Mouse (Mus musculus): Measurements from ENCODE around the gene Pld1. TPM values are rescaled to one million over a fixed set of nuclear protein-coding genes. Genes with fewer than 3 reads are reported as not detected.
A peak's percentile ranks its signal among the peaks of the same experiment; 100 is the strongest.

Pld1 gene
- polyA plus RNA-seq, 1 experiment, result 0.20 TPM

DNA sequence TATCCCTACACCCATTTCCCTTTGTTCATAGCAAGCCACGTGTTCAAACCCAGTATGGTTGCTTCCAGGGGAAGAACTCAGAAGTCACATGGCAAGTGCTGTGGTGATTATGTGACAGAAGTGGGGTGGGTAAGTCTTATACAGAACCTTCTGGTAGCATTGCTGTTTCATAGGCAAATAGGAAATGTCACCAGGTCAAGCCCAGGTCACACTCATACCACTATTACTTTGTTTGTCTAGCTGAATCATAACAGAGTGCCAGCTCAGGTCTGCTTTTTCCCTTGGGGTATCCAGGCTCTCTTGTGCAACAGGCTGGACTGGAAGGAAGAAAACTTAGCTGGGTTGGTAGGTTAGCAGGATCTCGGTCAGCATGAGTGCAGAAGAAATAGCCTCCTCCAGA lies 219.5 kb downstream of the Pld1 start:
- Histone ChIP-seq H3K4me1 (peaks cover 7% of the 10 kb centered on the region), H3K4me3 (replicated peaks) (no peak overlapping the region), H3K9me3 (peaks cover 4% of the 10 kb centered on the region), H3K36me3 (replicated peaks; ENCODE audit: low read length) (no peaks in the 10 kb centered on the region), H3K27me3 (replicated peaks) (peaks cover 6% of the 10 kb centered on the region)
- TF ChIP-seq GATA1 (IDR thresholded peaks at IDR 0.05; ENCODE audit: borderline replicate concordance, low read length) (no peak), FLI1 (IDR thresholded peaks at IDR 0.05; ENCODE audit: low read length) (no peak)

DNA sequence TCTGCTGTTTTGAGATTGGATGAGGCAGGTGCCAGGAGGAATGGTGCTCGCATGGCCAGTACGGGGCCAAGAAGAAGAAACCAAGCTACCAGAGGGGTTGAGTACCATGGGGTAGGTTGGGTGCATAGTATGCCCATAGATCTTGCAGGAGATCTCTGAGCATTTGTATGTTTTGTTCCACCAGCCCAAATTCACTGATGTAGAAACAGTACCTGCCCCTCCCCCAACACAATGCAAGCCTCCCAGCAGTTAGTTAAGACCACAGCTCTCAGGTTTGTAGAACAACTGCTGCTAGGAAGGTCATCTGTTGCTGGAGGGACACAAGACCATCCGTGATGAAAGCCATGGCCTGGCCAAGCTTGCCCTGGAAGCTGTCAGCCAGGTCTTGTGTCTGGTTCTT lies 220.4 kb downstream of the Pld1 start:
- Histone ChIP-seq H3K9me3 (peaks cover 4% of the 10 kb centered on the region), H3K4me1 (peaks cover 13% of the 10 kb centered on the region), H3K36me3 (replicated peaks; ENCODE audit: low read length) (no peaks in the 10 kb centered on the region), H3K27me3 (replicated peaks) (peaks cover 6% of the 10 kb centered on the region), H3K4me3 (replicated peaks) (no peak overlapping the region)
- no peak for TF ChIP-seq GATA1 (IDR thresholded peaks at IDR 0.05; ENCODE audit: borderline replicate concordance, low read length)
- TF ChIP-seq FLI1 (IDR thresholded peaks at IDR 0.05; ENCODE audit: low read length), result no peak

DNA sequence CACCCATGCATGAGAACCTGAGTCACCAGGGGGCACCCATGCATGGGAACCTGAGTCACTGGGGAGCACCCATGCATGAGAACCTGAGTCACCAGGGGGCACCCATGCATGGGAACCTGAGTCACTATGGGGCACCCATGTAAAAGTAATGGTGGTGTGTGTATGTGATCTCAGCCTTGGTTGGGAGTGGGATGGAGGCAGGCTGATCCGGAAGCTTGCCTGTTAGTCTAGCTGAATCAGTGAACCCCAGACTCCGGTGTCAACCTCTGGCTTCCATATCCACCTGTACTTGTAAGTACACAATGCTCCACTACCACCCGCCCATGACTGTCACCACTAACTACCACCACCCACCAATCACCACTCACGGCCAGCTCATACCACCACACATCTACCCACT lies 223.9 kb downstream of the Pld1 start:
- Histone ChIP-seq H3K27me3 (replicated peaks) (peaks cover 4% of the 10 kb centered on the region), H3K9me3 (no peaks in the 10 kb centered on the region), H3K36me3 (replicated peaks; ENCODE audit: low read length) (no peaks in the 10 kb centered on the region), H3K4me3 (replicated peaks) (no peak overlapping the region), H3K4me1 (peaks cover 20% of the 10 kb centered on the region)
- TF ChIP-seq GATA1 (IDR thresholded peaks at IDR 0.05; ENCODE audit: borderline replicate concordance, low read length), result no peak
- TF ChIP-seq FLI1 (IDR thresholded peaks at IDR 0.05; ENCODE audit: low read length), result no peak

DNA sequence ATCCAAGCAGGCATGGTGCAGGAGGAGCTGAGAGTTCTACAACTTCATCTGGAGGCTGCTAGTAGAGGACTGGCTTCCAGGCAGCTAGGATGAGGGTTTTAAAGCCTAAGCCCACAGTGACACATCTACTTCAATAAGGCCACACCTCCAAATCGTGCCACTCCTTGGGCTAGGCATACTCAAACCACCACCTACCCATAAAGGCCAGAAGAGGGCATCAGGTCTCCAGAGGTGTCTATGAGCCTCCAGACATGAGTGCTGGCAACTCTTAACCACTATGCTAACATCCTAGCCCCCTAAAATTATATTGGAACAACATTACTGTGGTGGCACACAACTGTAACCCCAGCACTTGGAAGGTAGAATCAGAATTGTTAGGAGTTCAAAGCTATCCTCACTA lies 226.2 kb downstream of the Pld1 start:
- H3K4me1 ChIP-seq, result peaks cover 24% of the 10 kb centered on the region
- no peak for TF ChIP-seq FLI1 (IDR thresholded peaks at IDR 0.05; ENCODE audit: low read length)
- TF ChIP-seq GATA1 (IDR thresholded peaks at IDR 0.05; ENCODE audit: borderline replicate concordance, low read length), result no peak
- H3K36me3 ChIP-seq (replicated peaks; ENCODE audit: low read length), result no peaks in the 10 kb centered on the region
- H3K9me3 ChIP-seq, result no peaks in the 10 kb centered on the region
- no peak overlapping the region for H3K4me3 ChIP-seq (replicated peaks)
- H3K27me3 ChIP-seq (replicated peaks), result no peaks in the 10 kb centered on the region

DNA sequence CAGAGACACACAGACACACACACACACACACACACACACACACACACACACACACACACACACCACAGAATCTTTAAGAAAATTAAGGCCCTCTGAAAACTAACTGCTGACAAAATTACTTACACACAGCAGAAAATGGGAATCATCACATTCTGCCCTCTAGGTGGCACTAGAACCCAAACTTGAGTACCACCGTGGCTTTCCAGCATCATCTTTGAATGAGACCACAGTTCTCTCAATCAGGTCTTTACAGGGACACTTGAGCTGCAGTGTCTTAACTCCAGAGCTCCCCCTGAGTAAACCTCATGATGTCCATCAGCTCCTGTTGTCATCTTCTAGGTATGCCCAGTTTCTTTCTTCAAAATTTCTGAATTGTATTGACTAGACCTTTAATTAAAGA lies 227.1 kb downstream of the Pld1 start:
- peaks cover 31% of the 10 kb centered on the region for H3K4me1 ChIP-seq
- no peaks in the 10 kb centered on the region for H3K36me3 ChIP-seq (replicated peaks; ENCODE audit: low read length)
- no peaks in the 10 kb centered on the region for H3K9me3 ChIP-seq
- no peaks in the 10 kb centered on the region for H3K27me3 ChIP-seq (replicated peaks)
- no peak overlapping the region for H3K4me3 ChIP-seq (replicated peaks)
- TF ChIP-seq GATA1 (IDR thresholded peaks at IDR 0.05; ENCODE audit: borderline replicate concordance, low read length) (no peak), FLI1 (IDR thresholded peaks at IDR 0.05; ENCODE audit: low read length) (no peak)

DNA sequence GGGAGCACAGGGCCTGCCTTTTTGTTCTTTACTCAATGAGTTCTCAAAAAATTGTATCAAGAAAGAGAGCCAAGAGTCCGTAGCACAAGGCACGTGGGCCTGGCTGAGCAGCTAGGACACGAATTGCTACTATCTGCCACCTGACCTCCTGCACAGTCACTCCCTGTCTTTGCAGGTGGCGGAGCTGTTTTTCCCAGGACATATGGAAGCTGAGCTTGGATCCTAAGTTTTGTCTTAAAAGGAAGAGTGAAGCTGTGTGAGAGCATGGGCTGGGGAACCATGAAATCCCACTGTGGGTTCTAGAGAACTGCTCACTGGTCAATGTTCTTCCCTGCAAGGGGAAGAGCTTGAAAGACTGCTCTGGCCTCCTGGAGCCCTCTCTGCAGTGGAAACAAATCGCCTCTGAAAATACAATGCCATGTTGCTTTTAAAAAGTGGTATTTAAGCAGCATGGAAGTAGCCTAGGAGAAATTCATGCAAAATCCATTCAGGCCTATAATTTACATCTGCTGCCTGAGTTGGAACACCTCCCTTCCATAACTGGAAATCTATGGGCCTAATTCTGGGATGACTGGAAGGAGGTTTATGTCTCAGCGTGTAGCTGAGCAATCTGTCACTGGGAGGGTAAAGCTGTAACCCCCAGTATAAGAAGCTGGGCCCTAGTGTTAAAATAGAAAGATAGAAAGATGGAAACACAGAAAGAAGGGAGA lies 229.5 kb downstream of the Pld1 start:
- no peaks in the 10 kb centered on the region for H3K27me3 ChIP-seq (replicated peaks)
- TF ChIP-seq FLI1 (IDR thresholded peaks at IDR 0.05; ENCODE audit: low read length) (no peak), GATA1 (IDR thresholded peaks at IDR 0.05; ENCODE audit: borderline replicate concordance, low read length) (no peak)
- peaks cover 42% of the 10 kb centered on the region for H3K4me1 ChIP-seq
- no peaks in the 10 kb centered on the region for H3K36me3 ChIP-seq (replicated peaks; ENCODE audit: low read length)
- H3K9me3 ChIP-seq, result no peaks in the 10 kb centered on the region
- no peak overlapping the region for H3K4me3 ChIP-seq (replicated peaks)

DNA sequence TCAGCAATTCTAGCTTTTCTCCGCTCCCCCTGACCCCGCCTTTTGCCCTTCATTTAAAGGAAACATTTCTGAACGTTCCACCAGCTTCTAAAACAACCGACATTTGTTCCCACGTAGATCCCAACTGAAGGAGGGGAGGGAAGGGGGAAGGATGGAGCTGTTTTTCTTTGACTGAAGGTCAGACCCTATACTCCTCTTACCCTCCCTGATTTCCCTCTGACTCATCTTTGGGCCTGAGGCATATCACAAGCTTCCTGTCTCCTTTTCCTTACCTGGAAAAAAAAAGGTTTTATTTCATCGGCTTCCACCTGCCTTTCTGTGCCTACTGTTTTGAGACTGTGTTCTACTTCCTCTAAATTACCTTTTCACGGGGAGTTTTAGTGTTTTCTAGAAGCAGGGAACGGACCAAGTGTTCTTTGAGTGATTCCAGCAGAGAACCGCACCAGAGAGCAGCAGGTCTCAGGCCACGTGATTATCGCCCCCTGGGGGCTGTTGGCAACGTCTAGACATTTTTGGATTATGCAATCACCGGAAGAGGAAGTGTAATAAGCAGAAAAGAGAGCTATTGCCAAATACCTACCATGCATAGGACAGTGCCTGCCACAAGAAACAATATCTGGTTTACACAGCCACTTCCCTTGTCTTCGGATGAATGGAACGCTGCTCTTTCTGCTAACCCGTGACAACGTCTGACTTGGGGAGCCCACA lies 232.6 kb downstream of the Pld1 start:
- H3K4me1 ChIP-seq, result peaks cover 31% of the 10 kb centered on the region
- H3K9me3 ChIP-seq, result no peaks in the 10 kb centered on the region
- TF ChIP-seq FLI1 (IDR thresholded peaks at IDR 0.05; ENCODE audit: low read length), result no peak
- TF ChIP-seq GATA1 (IDR thresholded peaks at IDR 0.05; ENCODE audit: borderline replicate concordance, low read length), result no peak
- no peaks in the 10 kb centered on the region for H3K36me3 ChIP-seq (replicated peaks; ENCODE audit: low read length)
- no peaks in the 10 kb centered on the region for H3K27me3 ChIP-seq (replicated peaks)
- H3K4me3 ChIP-seq (replicated peaks), result peak overlapping the region; percentile 69

DNA sequence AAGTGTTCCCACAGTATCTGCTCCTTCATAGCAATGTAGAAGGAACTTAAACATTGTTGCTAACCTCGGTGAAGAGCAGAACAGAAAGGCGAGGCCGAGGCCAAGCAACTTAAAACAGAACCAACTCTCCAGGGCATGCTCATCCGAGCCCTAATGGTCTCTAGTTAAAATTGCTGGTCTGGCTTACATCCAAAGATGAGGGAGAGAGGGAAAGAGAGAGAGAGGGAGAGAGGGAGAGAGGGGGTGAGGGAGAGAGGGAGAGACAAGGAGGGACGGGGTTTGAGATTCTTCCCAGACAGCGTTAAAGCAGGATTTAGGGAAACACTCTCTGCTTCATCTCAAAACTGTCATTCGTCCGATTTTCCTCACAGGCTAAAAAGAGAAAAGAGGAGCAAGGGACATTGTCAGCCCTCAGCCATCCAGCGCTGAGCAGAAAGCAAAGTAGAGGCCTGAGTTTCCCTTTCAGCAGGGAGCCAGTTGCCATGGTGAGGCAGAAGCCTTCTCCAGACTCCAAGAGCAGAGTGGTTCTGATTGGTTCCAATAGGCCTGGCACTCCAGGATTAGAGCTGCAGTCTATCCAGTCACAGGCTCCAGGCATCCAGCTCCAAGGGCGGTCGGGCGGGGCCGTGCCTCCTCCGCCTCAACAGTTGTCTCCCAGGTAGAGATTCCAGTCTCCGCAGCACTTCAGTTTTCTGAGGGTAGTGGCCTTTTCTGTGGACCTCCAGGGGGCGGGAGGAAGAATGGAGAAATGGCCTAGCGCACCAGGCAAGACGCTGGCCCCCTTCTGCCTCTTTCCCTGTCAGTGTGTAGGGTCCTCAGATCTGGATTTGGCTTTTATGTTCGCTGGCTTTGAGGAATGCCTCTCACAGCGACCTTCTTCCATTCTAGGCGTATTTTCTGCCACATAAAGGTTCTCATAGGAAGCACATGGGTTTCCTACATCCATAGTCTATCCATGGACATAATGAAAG lies 237.8 kb downstream of the Pld1 start:
- Histone ChIP-seq H3K36me3 (replicated peaks; ENCODE audit: low read length) (no peaks in the 10 kb centered on the region), H3K9me3 (no peaks in the 10 kb centered on the region), H3K27me3 (replicated peaks) (peaks cover 9% of the 10 kb centered on the region), H3K4me1 (peaks cover 21% of the 10 kb centered on the region), H3K4me3 (replicated peaks) (no peak overlapping the region)
- TF ChIP-seq GATA1 (IDR thresholded peaks at IDR 0.05; ENCODE audit: borderline replicate concordance, low read length) (no peak), FLI1 (IDR thresholded peaks at IDR 0.05; ENCODE audit: low read length) (no peak)

DNA sequence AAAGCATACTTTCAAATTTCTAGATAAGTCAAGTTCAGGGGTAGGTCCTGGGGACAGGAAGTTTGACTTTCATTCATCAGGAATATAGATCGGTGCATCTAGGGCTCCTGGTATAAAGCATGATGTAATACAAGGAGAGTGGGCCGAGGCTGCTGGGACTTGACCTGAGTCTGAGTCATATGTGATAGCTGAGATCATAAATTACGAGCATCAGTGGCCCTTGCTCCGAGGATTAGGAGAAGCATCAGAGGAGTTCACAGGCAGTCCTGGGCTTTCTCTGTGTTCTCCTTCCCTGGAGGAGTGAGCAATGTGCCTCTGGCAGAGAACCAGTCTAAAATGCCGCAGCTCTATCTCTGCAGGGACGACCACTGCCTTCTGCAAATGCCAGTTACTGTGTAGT lies 239.8 kb downstream of the Pld1 start:
- Histone ChIP-seq H3K4me3 (replicated peaks) (no peak overlapping the region), H3K4me1 (peaks cover 27% of the 10 kb centered on the region), H3K9me3 (no peaks in the 10 kb centered on the region), H3K36me3 (replicated peaks; ENCODE audit: low read length) (no peaks in the 10 kb centered on the region), H3K27me3 (replicated peaks) (peaks cover 10% of the 10 kb centered on the region)
- TF ChIP-seq FLI1 (IDR thresholded peaks at IDR 0.05; ENCODE audit: low read length), result no peak
- no peak for TF ChIP-seq GATA1 (IDR thresholded peaks at IDR 0.05; ENCODE audit: borderline replicate concordance, low read length)

Other genes with a start within 250 kb of the Pld1 start
- gene Fndc3b, start 227.4 kb upstream of the Pld1 start, polyA plus RNA-seq (2012; ENCODE audit: insufficient read depth, low replicate concordance), result 0.78 TPM in 1 of 2 replicates, not detected in the other
- not detected in 2 replicates for gene Tmem212, start 42.3 kb upstream of the Pld1 start, polyA plus RNA-seq (2012; ENCODE audit: insufficient read depth, low replicate concordance)

Measured in megakaryocyte, embryonic 14.5 days (primary cell).